Mouse (Mus musculus): ENCODE measurements around the gene Lrrc61. TPM values are rescaled to one million over a fixed set of nuclear protein-coding genes. Genes with fewer than 3 reads are reported as not detected.
"Not testable (repeated sequence)": the region's sequence is repeated elsewhere in the genome, so short reads cannot be mapped to it uniquely, and the experiment has no call there.

Gene Lrrc61
- total RNA-seq (2021), result 10 to 100 TPM; 26.5 to 34.3 TPM
- long read RNA-seq, experiment 1, transcript Lrrc61-202 (3 exons, 2,913 nt), result major isoform, 6 of 14 reads
- long read RNA-seq, experiment 1, partial matches to known transcripts, result 0 of 14 reads
- long read RNA-seq, experiment 1, other reads (novel, unspliced or antisense), result 4 of 14 reads
- long read RNA-seq, experiment 2, partial matches to known transcripts, result 0 of 23 reads
- long read RNA-seq, experiment 2, other reads (novel, unspliced or antisense), result 13 of 23 reads

GRCm38 (mm10) chr6:48554280-48555103 is at the start of gene Lrrc61:
Gene Lrrc61, plus strand, starts transcription at chr6:48554796.
- DNase-seq (ENCODE audit: low spot score in 2 of 2), result peak; percentile 96 to 97

DNA sequence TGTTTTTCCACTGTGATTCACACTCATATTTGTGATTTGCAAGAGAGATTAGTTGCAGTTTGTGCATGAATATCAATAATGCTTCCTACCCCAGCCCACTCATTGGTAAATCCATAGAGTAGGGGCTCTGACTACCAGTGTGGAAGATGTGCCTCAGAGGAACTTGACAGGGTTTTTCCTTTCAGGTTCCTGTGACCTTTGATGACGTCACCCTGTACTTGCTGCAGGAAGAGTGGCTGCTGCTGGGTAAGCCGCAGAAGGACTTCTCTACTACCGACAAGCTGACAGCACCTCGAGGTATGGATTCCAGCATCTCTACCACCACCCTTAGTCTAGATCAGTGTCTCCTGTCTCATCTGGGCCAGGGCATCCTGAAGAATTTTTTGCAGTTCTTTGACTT is 46.5 kb upstream of the Lrrc61 start:
- DNase-seq (ENCODE audit: low spot score in 2 of 2), result no peak

DNA sequence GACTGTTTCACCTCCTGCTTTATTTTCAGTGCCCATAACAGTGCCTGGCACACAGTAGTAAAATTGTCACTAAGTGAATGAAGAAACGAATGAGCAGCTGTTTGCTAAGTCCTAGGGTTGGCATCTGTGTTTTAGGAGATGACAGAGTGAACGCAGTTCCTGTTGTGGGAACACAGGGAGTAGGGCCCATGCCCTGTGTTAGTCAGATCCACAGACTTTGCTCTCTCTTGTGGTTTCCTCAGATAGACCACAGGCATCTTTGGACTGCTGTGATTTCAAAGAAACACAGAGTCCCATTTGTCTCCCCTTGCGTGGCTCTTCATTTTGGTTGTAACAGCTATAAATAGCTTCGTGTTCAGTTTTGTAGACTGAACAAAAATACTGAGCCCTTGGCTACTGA is 44.2 kb upstream of the Lrrc61 start:
- DNase-seq (ENCODE audit: low spot score in 2 of 2), result no peak

GRCm38 (mm10) chr6:48511861-48512260 is 42.7 kb upstream of the Lrrc61 start:
- DNase-seq (ENCODE audit: low spot score in 2 of 2), result no peak

GRCm38 (mm10) chr6:48524882-48525281 is 29.7 kb upstream of the Lrrc61 start:
- DNase-seq (ENCODE audit: low spot score in 2 of 2), result not testable (repeated sequence)

DNA sequence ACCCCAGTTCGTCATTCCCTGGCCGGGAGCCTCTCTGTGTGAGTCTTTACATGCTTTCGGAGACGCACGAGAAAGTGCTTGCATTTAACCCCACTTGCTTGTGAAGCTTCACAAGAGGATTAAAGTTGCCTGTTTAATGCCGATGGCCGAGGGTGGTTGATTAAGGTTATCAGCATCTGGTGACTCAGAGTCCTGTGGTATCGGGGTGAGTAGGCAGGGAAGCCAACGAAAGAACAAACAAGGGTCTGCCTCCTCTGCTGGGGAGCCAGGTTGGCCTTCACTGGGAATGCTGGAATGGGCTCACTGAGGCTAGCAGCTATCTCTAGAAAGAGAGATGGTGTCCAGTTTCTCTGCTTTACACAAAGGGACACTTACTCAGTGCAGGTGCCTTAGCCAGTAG is 26.7 kb upstream of the Lrrc61 start:
- DNase-seq (ENCODE audit: low spot score in 2 of 2), result no peak

DNA sequence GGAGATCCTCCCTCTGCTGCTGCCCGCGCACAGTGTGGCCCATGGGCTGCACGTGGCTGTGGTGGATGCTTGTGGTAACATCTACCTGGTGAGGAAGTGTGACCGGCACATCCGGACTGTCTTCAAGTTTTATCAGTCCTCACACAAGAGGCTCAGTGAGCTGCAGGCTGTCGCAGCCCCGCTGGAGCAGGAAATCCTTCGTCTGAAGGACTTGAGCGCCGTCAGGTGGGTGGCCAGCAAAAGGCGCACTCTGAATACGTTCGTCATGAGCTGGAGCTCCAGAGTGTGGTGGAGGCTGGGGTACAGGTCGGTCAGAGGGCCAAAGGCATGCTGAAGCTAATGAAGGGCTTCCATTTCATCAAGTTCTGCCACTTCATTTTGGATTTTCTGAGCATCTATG is 25.3 kb upstream of the Lrrc61 start:
- no peak for DNase-seq (ENCODE audit: low spot score in 2 of 2)

- no peak for DNase-seq (ENCODE audit: low spot score in 2 of 2)
These were observed 24.6 kb upstream of the Lrrc61 start for GRCm38 (mm10) chr6:48529871-48530440.

DNA sequence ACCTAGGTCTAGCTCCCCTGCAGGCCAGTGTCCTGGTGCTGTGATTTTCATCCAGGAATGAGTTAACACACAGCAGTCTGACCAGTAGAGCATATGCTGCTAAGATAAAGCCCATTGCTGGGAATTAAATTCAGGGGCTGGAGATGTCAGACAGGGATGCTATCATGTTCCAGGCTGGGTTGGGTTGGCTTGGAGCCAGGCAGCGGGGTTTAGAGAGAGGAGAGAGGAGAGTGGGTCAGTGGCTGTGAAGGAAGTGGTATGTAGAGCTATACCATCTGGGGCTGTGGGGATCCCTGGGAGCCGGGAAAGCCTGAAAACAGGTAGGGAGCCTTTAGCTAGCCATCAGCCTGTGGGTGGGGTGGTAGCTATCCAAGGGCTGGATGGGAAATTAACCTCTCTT is 23.7 kb upstream of the Lrrc61 start:
- DNase-seq (ENCODE audit: low spot score in 2 of 2), result no peak

DNA sequence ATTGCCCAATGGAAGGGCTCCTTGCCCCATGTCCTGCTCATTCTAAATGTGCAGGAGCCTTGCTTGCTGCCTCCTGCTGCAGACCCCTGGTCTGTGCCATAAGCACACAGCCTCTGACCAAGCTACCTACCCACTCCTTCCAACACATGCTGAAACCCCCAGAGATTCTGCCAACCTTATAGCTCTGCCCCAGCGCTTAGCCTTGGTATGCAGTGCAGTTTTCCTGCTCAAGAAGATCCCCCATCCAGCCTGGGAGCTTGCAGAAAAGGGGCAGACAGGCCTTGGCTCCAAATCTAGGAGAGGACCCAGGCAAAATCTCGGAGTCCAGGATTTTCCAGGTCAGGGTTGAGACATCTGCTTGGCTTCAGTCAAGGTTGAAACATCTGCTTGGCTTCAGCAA is 21.1 kb upstream of the Lrrc61 start:
- DNase-seq (ENCODE audit: low spot score in 2 of 2), result no peak

DNA sequence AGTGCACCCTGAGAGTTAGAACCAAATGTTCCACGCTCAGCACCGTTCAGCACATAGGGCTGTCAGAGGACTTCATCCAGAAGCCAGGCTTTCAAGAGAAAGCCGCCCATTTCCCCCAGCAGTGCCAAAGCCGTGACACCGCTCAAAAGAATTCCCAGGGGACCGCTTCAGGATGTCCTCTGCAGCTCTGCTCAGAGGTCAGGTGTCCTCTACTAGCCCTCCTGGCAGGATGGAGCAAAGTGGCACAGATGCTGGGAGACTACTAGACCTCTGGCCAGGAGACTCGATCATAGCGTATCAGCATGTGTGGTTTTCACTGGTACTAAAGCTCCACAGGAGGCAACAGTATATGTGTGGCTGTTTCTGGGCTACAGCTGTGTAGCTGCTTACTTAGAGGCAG is 19.7 kb upstream of the Lrrc61 start:
- DNase-seq (ENCODE audit: low spot score in 2 of 2), result no peak

- no peak for DNase-seq (ENCODE audit: low spot score in 2 of 2)
These were observed 18.5 kb upstream of the Lrrc61 start for GRCm38 (mm10) chr6:48536091-48536490.

- DNase-seq (ENCODE audit: low spot score in 2 of 2), result peak; percentile 75 to 81
These were observed 17.3 kb upstream of the Lrrc61 start, which contains the start of gene Atp6v0e2 for GRCm38 (mm10) chr6:48537105-48537954. Gene Atp6v0e2, plus strand, starts transcription at chr6:48537615.

DNA sequence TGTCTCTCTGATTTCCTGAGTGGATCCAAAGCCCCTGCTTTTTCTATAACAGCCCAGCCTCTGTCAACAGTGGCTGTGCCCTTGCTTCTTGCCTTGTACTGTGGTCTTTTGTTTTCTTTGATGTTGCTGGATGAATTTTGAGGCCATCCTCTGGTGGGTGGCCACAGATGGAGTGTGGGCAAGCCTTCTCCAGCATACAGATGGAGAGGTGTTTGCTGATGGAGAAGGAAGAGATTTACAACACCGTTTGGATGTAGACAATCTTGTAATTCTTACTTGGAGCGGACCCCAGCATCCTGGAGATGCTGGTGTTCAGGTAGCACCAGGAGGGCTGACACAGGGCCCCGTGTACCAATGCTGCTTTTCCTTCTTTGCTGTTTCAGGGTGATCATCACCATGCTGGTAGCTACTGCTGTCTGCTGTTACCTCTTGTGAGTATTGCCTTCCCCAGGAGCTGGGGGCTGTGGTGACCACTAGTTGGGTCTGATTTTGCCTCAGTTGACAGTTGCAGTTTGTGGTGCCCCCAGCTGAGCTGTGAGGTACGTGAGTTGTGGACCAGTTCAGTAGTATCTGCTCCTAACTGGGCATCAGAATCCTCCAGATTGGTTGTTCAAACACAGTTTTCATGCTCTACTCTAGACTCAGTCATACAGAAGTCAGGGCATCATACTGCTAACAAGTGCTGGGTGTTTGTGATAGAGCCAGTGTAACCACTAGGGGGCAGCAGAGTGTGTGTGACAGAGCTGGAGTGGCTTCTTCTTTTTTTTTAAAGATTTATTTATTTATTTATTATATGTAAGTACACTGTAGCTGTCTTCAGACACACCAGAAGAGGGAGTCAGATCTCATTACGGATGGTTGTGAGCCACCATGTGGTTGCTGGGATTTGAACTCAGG is 15.5 kb upstream of the Lrrc61 start:
- peak; percentile 75 to 76 for DNase-seq (ENCODE audit: low spot score in 2 of 2)

GRCm38 (mm10) chr6:48539860-48540259 is 14.7 kb upstream of the Lrrc61 start:
- DNase-seq (ENCODE audit: low spot score in 2 of 2), result no peak

- no peak for DNase-seq (ENCODE audit: low spot score in 2 of 2)
These were observed 13.9 kb upstream of the Lrrc61 start for GRCm38 (mm10) chr6:48540721-48541120.

- DNase-seq (ENCODE audit: low spot score in 2 of 2), result peak; percentile 52 to 62
These were observed 12.8 kb upstream of the Lrrc61 start for GRCm38 (mm10) chr6:48541560-48542450.

DNA sequence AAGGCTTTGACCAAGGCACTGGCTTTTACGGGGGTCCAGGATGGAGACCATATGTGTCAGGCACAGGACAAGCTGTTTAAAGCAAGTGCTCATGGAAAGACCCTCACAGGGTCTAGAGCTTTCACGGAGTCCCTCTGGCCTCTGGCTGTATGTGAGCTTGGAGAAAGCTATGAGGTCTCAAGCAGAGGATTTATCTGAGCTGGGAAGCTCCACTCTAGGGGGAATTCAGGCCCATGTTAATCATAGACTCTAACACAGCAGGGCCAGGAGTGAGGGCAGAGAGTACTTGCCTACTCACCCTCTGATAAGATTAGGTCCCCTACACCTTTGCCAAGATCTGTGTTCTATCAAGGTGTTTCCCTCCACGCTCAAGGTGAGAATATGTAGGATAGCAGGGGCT is 12.0 kb upstream of the Lrrc61 start:
- no peak for DNase-seq (ENCODE audit: low spot score in 2 of 2)

DNA sequence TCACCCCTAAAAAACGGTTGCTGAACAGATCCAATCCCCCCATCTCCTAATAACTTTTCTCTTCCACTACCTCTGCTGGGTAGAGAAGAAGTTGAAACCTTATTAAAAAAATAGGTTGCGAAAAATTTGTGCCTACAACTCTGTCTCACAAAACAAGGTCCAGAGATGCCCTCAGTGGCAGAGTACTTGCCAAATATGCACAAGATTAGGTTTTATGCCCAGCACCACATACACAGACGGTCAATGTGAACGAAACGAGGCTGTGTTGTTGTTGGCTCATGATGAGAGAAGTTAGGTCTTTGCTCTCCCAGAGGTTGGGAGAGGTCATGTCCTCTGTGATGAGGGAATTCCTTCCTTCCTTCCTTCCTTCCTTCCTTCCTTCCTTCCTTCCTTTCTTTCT is 9.3 kb upstream of the Lrrc61 start:
- DNase-seq (ENCODE audit: low spot score in 2 of 2), result no peak
